Mouse (Mus musculus): ENCODE data around the gene Adcy5. TPM values are rescaled to one million over a fixed set of nuclear protein-coding genes. Genes with fewer than 3 reads are reported as not detected.
A peak's percentile ranks its signal among the peaks of the same experiment; 100 is the strongest.

Adcy5 gene
- polyA plus RNA-seq, 1 experiment = 2.0 TPM

- no peaks in the 10 kb centered on the region for H3K4me1 ChIP-seq (ENCODE audit: control insufficient read depth, insufficient read depth, low read length)
- TF ChIP-seq CTCF (IDR thresholded peaks at IDR 0.05; ENCODE audit: control insufficient read depth, insufficient read depth, low read length) (no peak), POLR2A (IDR thresholded peaks at IDR 0.05; ENCODE audit: borderline replicate concordance, control insufficient read depth, low read depth, low read length) (no peak)
- 81% methylated on average over 6 of the region's 6 CpGs for WGBS
Observed at GRCm38 (mm10) chr16:35252967-35253366, 98.3 kb downstream of the Adcy5 start.

GRCm38 (mm10) chr16:35255981-35256380 lies 101.3 kb downstream of the Adcy5 start:
- H3K4me3 ChIP-seq (replicated peaks; ENCODE audit: control insufficient read depth, low read depth, low read length) = no peak overlapping the region
- H3K27ac ChIP-seq (ENCODE audit: control insufficient read depth, insufficient read depth, low read depth, low read length, poor library complexity) = no peak overlapping the region
- H3K4me1 ChIP-seq (ENCODE audit: control insufficient read depth, insufficient read depth, low read length) = no peaks in the 10 kb centered on the region
- no peak for TF ChIP-seq POLR2A (IDR thresholded peaks at IDR 0.05; ENCODE audit: borderline replicate concordance, control insufficient read depth, low read depth, low read length)
- no peak for TF ChIP-seq CTCF (IDR thresholded peaks at IDR 0.05; ENCODE audit: control insufficient read depth, insufficient read depth, low read length)
- WGBS = 82% methylated on average over 11 of the region's 11 CpGs

More at GRCm38 (mm10) chr16:35252967-35253366, 98.3 kb downstream of the Adcy5 start:
- Histone ChIP-seq H3K27ac (ENCODE audit: control insufficient read depth, insufficient read depth, low read depth, low read length, poor library complexity) (no peak overlapping the region), H3K4me3 (replicated peaks; ENCODE audit: control insufficient read depth, low read depth, low read length) (no peak overlapping the region)

GRCm38 (mm10) chr16:35270353-35270934 lies 115.8 kb downstream of the Adcy5 start:
- Histone ChIP-seq H3K4me1 (ENCODE audit: control insufficient read depth, insufficient read depth, low read length) (no peaks in the 10 kb centered on the region), H3K4me3 (replicated peaks; ENCODE audit: control insufficient read depth, low read depth, low read length) (no peak overlapping the region)
- WGBS = 39% methylated on average over 10 of the region's 10 CpGs

GRCm38 (mm10) chr16:35270945-35271344 lies 116.3 kb downstream of the Adcy5 start:
- Histone ChIP-seq H3K4me1 (ENCODE audit: control insufficient read depth, insufficient read depth, low read length) (no peaks in the 10 kb centered on the region), H3K4me3 (replicated peaks; ENCODE audit: control insufficient read depth, low read depth, low read length) (no peak overlapping the region), H3K27ac (ENCODE audit: control insufficient read depth, insufficient read depth, low read depth, low read length, poor library complexity) (no peak overlapping the region)
- TF ChIP-seq CTCF (IDR thresholded peaks at IDR 0.05; ENCODE audit: control insufficient read depth, insufficient read depth, low read length) (no peak), POLR2A (IDR thresholded peaks at IDR 0.05; ENCODE audit: borderline replicate concordance, control insufficient read depth, low read depth, low read length) (no peak)
- WGBS = 66% methylated on average over 6 of the region's 6 CpGs

More at GRCm38 (mm10) chr16:35270353-35270934, 115.8 kb downstream of the Adcy5 start:
- TF ChIP-seq POLR2A (IDR thresholded peaks at IDR 0.05; ENCODE audit: borderline replicate concordance, control insufficient read depth, low read depth, low read length) (no peak), CTCF (IDR thresholded peaks at IDR 0.05; ENCODE audit: control insufficient read depth, insufficient read depth, low read length) (peak; percentile 83)
- H3K27ac ChIP-seq (ENCODE audit: control insufficient read depth, insufficient read depth, low read depth, low read length, poor library complexity) = no peak overlapping the region

- 36% methylated on average over 4 of the region's 4 CpGs for WGBS
- Histone ChIP-seq H3K4me3 (replicated peaks; ENCODE audit: control insufficient read depth, low read depth, low read length) (no peak overlapping the region), H3K4me1 (ENCODE audit: control insufficient read depth, insufficient read depth, low read length) (no peaks in the 10 kb centered on the region), H3K27ac (ENCODE audit: control insufficient read depth, insufficient read depth, low read depth, low read length, poor library complexity) (no peak overlapping the region)
- TF ChIP-seq POLR2A (IDR thresholded peaks at IDR 0.05; ENCODE audit: borderline replicate concordance, control insufficient read depth, low read depth, low read length) (no peak), CTCF (IDR thresholded peaks at IDR 0.05; ENCODE audit: control insufficient read depth, insufficient read depth, low read length) (no peak)
Observed at GRCm38 (mm10) chr16:35271572-35271971, 116.9 kb downstream of the Adcy5 start.

- Histone ChIP-seq H3K27ac (ENCODE audit: control insufficient read depth, insufficient read depth, low read depth, low read length, poor library complexity) (no peak overlapping the region), H3K4me3 (replicated peaks; ENCODE audit: control insufficient read depth, low read depth, low read length) (no peak overlapping the region), H3K4me1 (ENCODE audit: control insufficient read depth, insufficient read depth, low read length) (no peaks in the 10 kb centered on the region)
- 61% methylated on average over 4 of the region's 4 CpGs for WGBS
- TF ChIP-seq CTCF (IDR thresholded peaks at IDR 0.05; ENCODE audit: control insufficient read depth, insufficient read depth, low read length) (no peak), POLR2A (IDR thresholded peaks at IDR 0.05; ENCODE audit: borderline replicate concordance, control insufficient read depth, low read depth, low read length) (no peak)
Observed at GRCm38 (mm10) chr16:35272417-35272816, 117.7 kb downstream of the Adcy5 start.

GRCm38 (mm10) chr16:35278166-35278565 lies 123.5 kb downstream of the Adcy5 start:
- Histone ChIP-seq H3K4me1 (ENCODE audit: control insufficient read depth, insufficient read depth, low read length) (no peaks in the 10 kb centered on the region), H3K4me3 (replicated peaks; ENCODE audit: control insufficient read depth, low read depth, low read length) (no peak overlapping the region), H3K27ac (ENCODE audit: control insufficient read depth, insufficient read depth, low read depth, low read length, poor library complexity) (no peak overlapping the region)
- TF ChIP-seq CTCF (IDR thresholded peaks at IDR 0.05; ENCODE audit: control insufficient read depth, insufficient read depth, low read length) (no peak), POLR2A (IDR thresholded peaks at IDR 0.05; ENCODE audit: borderline replicate concordance, control insufficient read depth, low read depth, low read length) (no peak)
- WGBS = 71% methylated on average over 6 of the region's 6 CpGs

GRCm38 (mm10) chr16:35282456-35282855 lies 127.8 kb downstream of the Adcy5 start:
- WGBS = 80% methylated on average over 2 of the region's 2 CpGs
- Histone ChIP-seq H3K27ac (ENCODE audit: control insufficient read depth, insufficient read depth, low read depth, low read length, poor library complexity) (no peak overlapping the region), H3K4me1 (ENCODE audit: control insufficient read depth, insufficient read depth, low read length) (no peaks in the 10 kb centered on the region), H3K4me3 (replicated peaks; ENCODE audit: control insufficient read depth, low read depth, low read length) (no peak overlapping the region)
- TF ChIP-seq POLR2A (IDR thresholded peaks at IDR 0.05; ENCODE audit: borderline replicate concordance, control insufficient read depth, low read depth, low read length) (no peak), CTCF (IDR thresholded peaks at IDR 0.05; ENCODE audit: control insufficient read depth, insufficient read depth, low read length) (no peak)

- 76% methylated on average over 9 of the region's 9 CpGs for WGBS
- Histone ChIP-seq H3K27ac (ENCODE audit: control insufficient read depth, insufficient read depth, low read depth, low read length, poor library complexity) (no peak overlapping the region), H3K4me1 (ENCODE audit: control insufficient read depth, insufficient read depth, low read length) (no peaks in the 10 kb centered on the region), H3K4me3 (replicated peaks; ENCODE audit: control insufficient read depth, low read depth, low read length) (no peak overlapping the region)
- no peak for TF ChIP-seq POLR2A (IDR thresholded peaks at IDR 0.05; ENCODE audit: borderline replicate concordance, control insufficient read depth, low read depth, low read length)
- TF ChIP-seq CTCF (IDR thresholded peaks at IDR 0.05; ENCODE audit: control insufficient read depth, insufficient read depth, low read length) = no peak
Observed at GRCm38 (mm10) chr16:35285821-35286220, 131.1 kb downstream of the Adcy5 start.
